Mouse (Mus musculus) urinary bladder, postnatal 4 days (tissue): ENCODE results near the gene AC124108.1.

Experiments
- DNase-seq, 2 experiments: peaks; one replicate each; pipeline ENCODE4 v3.0.0; 2021 to 2022; ENCODE audit warnings: low spot score in 2 of 2

Gene AC124108.1

GRCm38 (mm10) chr1:132245010-132245409 is 53.8 kb downstream of the AC124108.1 start:
- no peak for DNase-seq

- no peak for DNase-seq
These were observed 54.9 kb downstream of the AC124108.1 start for GRCm38 (mm10) chr1:132246137-132246536.

- DNase-seq: no peak
These were observed 55.4 kb downstream of the AC124108.1 start for GRCm38 (mm10) chr1:132246641-132247040.

- DNase-seq: no peak
These were observed 63.2 kb downstream of the AC124108.1 start for GRCm38 (mm10) chr1:132254467-132254866.
